Mouse (Mus musculus): ENCODE measurements around the gene Ryr3. TPM values are rescaled to one million over a fixed set of nuclear protein-coding genes. Genes with fewer than 3 reads are reported as not detected.

The Ryr3 gene
- polyA plus RNA-seq, 1 experiment from 2014 or later, result 2.3 TPM

- Histone ChIP-seq H3K4me1 (ENCODE audit: control insufficient read depth, insufficient read depth, low read length) (no peaks in the 10 kb centered on the region), H3K9ac (ENCODE audit: low read length) (no peak overlapping the region), H3K9me3 (replicated peaks; ENCODE audit: control insufficient read depth, low read length) (no peaks in the 10 kb centered on the region), H3K27ac (ENCODE audit: low read depth, low read length) (no peak overlapping the region), H3K27me3 (replicated peaks; ENCODE audit: control insufficient read depth, insufficient read depth, low read length) (no peaks in the 10 kb centered on the region), H3K4me3 (ENCODE audit: low read depth, low read length) (no peak overlapping the region), H3K4me2 (ENCODE audit: low read length) (no peak overlapping the region), H3K36me3 (ENCODE audit: control insufficient read depth, insufficient read depth, low read length) (no peaks in the 10 kb centered on the region)
- ATAC-seq (no peak), DNase-seq (ENCODE audit: low spot score) (no peak)
Observed at GRCm38 (mm10) chr2:112913796-112914195, 303.1 kb downstream of the Ryr3 start.

GRCm38 (mm10) chr2:112912611-112913010, 304.3 kb downstream of the Ryr3 start:
- Histone ChIP-seq H3K9me3 (replicated peaks; ENCODE audit: control insufficient read depth, low read length) (no peaks in the 10 kb centered on the region), H3K4me2 (ENCODE audit: low read length) (no peak overlapping the region), H3K9ac (ENCODE audit: low read length) (no peak overlapping the region), H3K36me3 (ENCODE audit: control insufficient read depth, insufficient read depth, low read length) (no peaks in the 10 kb centered on the region), H3K27me3 (replicated peaks; ENCODE audit: control insufficient read depth, insufficient read depth, low read length) (no peaks in the 10 kb centered on the region), H3K4me3 (ENCODE audit: low read depth, low read length) (no peak overlapping the region), H3K4me1 (ENCODE audit: control insufficient read depth, insufficient read depth, low read length) (no peaks in the 10 kb centered on the region), H3K27ac (ENCODE audit: low read depth, low read length) (no peak overlapping the region)
- ATAC-seq (no peak), DNase-seq (ENCODE audit: low spot score) (peak; percentile 29)

GRCm38 (mm10) chr2:112910579-112910978, 306.3 kb downstream of the Ryr3 start:
- DNase-seq (ENCODE audit: low spot score), result no peak
- Histone ChIP-seq H3K27me3 (replicated peaks; ENCODE audit: control insufficient read depth, insufficient read depth, low read length) (no peaks in the 10 kb centered on the region), H3K4me1 (ENCODE audit: control insufficient read depth, insufficient read depth, low read length) (no peaks in the 10 kb centered on the region), H3K4me2 (ENCODE audit: low read length) (no peak overlapping the region), H3K9ac (ENCODE audit: low read length) (no peak overlapping the region), H3K4me3 (ENCODE audit: low read depth, low read length) (no peak overlapping the region), H3K27ac (ENCODE audit: low read depth, low read length) (no peak overlapping the region), H3K36me3 (ENCODE audit: control insufficient read depth, insufficient read depth, low read length) (no peaks in the 10 kb centered on the region), H3K9me3 (replicated peaks; ENCODE audit: control insufficient read depth, low read length) (no peaks in the 10 kb centered on the region)
- 80% methylated on average over 4 of the region's 4 CpGs for WGBS
- ATAC-seq, result no peak

- Histone ChIP-seq H3K36me3 (ENCODE audit: control insufficient read depth, insufficient read depth, low read length) (no peaks in the 10 kb centered on the region), H3K27ac (ENCODE audit: low read depth, low read length) (no peak overlapping the region), H3K4me2 (ENCODE audit: low read length) (no peak overlapping the region), H3K4me3 (ENCODE audit: low read depth, low read length) (no peak overlapping the region), H3K27me3 (replicated peaks; ENCODE audit: control insufficient read depth, insufficient read depth, low read length) (no peaks in the 10 kb centered on the region), H3K9me3 (replicated peaks; ENCODE audit: control insufficient read depth, low read length) (no peaks in the 10 kb centered on the region), H3K9ac (ENCODE audit: low read length) (no peak overlapping the region), H3K4me1 (ENCODE audit: control insufficient read depth, insufficient read depth, low read length) (no peaks in the 10 kb centered on the region)
- WGBS, result 84% methylated on average over 4 of the region's 4 CpGs
- no peak for ATAC-seq
- DNase-seq (ENCODE audit: low spot score), result no peak
Observed at GRCm38 (mm10) chr2:112909142-112909541, 307.8 kb downstream of the Ryr3 start.

GRCm38 (mm10) chr2:112900747-112901146, 316.1 kb downstream of the Ryr3 start:
- H3K4me2 ChIP-seq (ENCODE audit: low read length), result no peak overlapping the region
- no peaks in the 10 kb centered on the region for H3K36me3 ChIP-seq (ENCODE audit: control insufficient read depth, insufficient read depth, low read length)
- H3K27ac ChIP-seq (ENCODE audit: low read depth, low read length), result no peak overlapping the region
- ATAC-seq (no peak), DNase-seq (ENCODE audit: low spot score) (no peak)
- H3K9ac ChIP-seq (ENCODE audit: low read length), result no peak overlapping the region
- no peaks in the 10 kb centered on the region for H3K27me3 ChIP-seq (replicated peaks; ENCODE audit: control insufficient read depth, insufficient read depth, low read length)
- H3K9me3 ChIP-seq (replicated peaks; ENCODE audit: control insufficient read depth, low read length), result no peaks in the 10 kb centered on the region
- no peaks in the 10 kb centered on the region for H3K4me1 ChIP-seq (ENCODE audit: control insufficient read depth, insufficient read depth, low read length)
- 75% methylated on average over 5 of the region's 5 CpGs for WGBS
- no peak overlapping the region for H3K4me3 ChIP-seq (ENCODE audit: low read depth, low read length)

GRCm38 (mm10) chr2:112884456-112885114, 332.3 kb downstream of the Ryr3 start:
- no peak overlapping the region for H3K4me3 ChIP-seq (ENCODE audit: low read depth, low read length)

GRCm38 (mm10) chr2:112881805-112882204, 335.1 kb downstream of the Ryr3 start:
- ATAC-seq (no peak), DNase-seq (ENCODE audit: low spot score) (no peak)
- WGBS, result 74% methylated on average over 2 of the region's 2 CpGs
- no peak overlapping the region for H3K27ac ChIP-seq (ENCODE audit: low read depth, low read length)
- no peak overlapping the region for H3K4me3 ChIP-seq (ENCODE audit: low read depth, low read length)
- H3K9ac ChIP-seq (ENCODE audit: low read length), result no peak overlapping the region
- no peaks in the 10 kb centered on the region for H3K36me3 ChIP-seq (ENCODE audit: control insufficient read depth, insufficient read depth, low read length)
- no peaks in the 10 kb centered on the region for H3K9me3 ChIP-seq (replicated peaks; ENCODE audit: control insufficient read depth, low read length)
- H3K4me2 ChIP-seq (ENCODE audit: low read length), result no peak overlapping the region
- H3K4me1 ChIP-seq (ENCODE audit: control insufficient read depth, insufficient read depth, low read length), result no peaks in the 10 kb centered on the region
- no peaks in the 10 kb centered on the region for H3K27me3 ChIP-seq (replicated peaks; ENCODE audit: control insufficient read depth, insufficient read depth, low read length)

More at GRCm38 (mm10) chr2:112884456-112885114, 332.3 kb downstream of the Ryr3 start:
- WGBS, result 42% methylated on average over 4 of the region's 4 CpGs
- DNase-seq (ENCODE audit: low spot score), result no peak
- Histone ChIP-seq H3K27me3 (replicated peaks; ENCODE audit: control insufficient read depth, insufficient read depth, low read length) (no peaks in the 10 kb centered on the region), H3K4me2 (ENCODE audit: low read length) (no peak overlapping the region), H3K9ac (ENCODE audit: low read length) (no peak overlapping the region), H3K36me3 (ENCODE audit: control insufficient read depth, insufficient read depth, low read length) (no peaks in the 10 kb centered on the region), H3K4me1 (ENCODE audit: control insufficient read depth, insufficient read depth, low read length) (no peaks in the 10 kb centered on the region), H3K9me3 (replicated peaks; ENCODE audit: control insufficient read depth, low read length) (no peaks in the 10 kb centered on the region), H3K27ac (ENCODE audit: low read depth, low read length) (no peak overlapping the region)
- ATAC-seq, result no peak

GRCm38 (mm10) chr2:112881376-112881775, 335.5 kb downstream of the Ryr3 start:
- Histone ChIP-seq H3K4me3 (ENCODE audit: low read depth, low read length) (no peak overlapping the region), H3K9ac (ENCODE audit: low read length) (no peak overlapping the region), H3K27me3 (replicated peaks; ENCODE audit: control insufficient read depth, insufficient read depth, low read length) (no peaks in the 10 kb centered on the region), H3K4me2 (ENCODE audit: low read length) (no peak overlapping the region), H3K4me1 (ENCODE audit: control insufficient read depth, insufficient read depth, low read length) (no peaks in the 10 kb centered on the region), H3K36me3 (ENCODE audit: control insufficient read depth, insufficient read depth, low read length) (no peaks in the 10 kb centered on the region), H3K27ac (ENCODE audit: low read depth, low read length) (no peak overlapping the region), H3K9me3 (replicated peaks; ENCODE audit: control insufficient read depth, low read length) (no peaks in the 10 kb centered on the region)
- ATAC-seq, result no peak
- WGBS, result 84% methylated on average over 1 of the region's 1 CpGs
- no peak for DNase-seq (ENCODE audit: low spot score)

- 51% methylated on average over 3 of the region's 3 CpGs for WGBS
- DNase-seq (ENCODE audit: low spot score) (peak; percentile 28), ATAC-seq (no peak)
- Histone ChIP-seq H3K9me3 (replicated peaks; ENCODE audit: control insufficient read depth, low read length) (no peaks in the 10 kb centered on the region), H3K36me3 (ENCODE audit: control insufficient read depth, insufficient read depth, low read length) (no peaks in the 10 kb centered on the region), H3K4me3 (ENCODE audit: low read depth, low read length) (no peak overlapping the region), H3K9ac (ENCODE audit: low read length) (no peak overlapping the region), H3K4me1 (ENCODE audit: control insufficient read depth, insufficient read depth, low read length) (no peaks in the 10 kb centered on the region), H3K27ac (ENCODE audit: low read depth, low read length) (no peak overlapping the region), H3K4me2 (ENCODE audit: low read length) (no peak overlapping the region), H3K27me3 (replicated peaks; ENCODE audit: control insufficient read depth, insufficient read depth, low read length) (no peaks in the 10 kb centered on the region)
Observed at GRCm38 (mm10) chr2:112877404-112877803, 339.5 kb downstream of the Ryr3 start.
